Mouse (Mus musculus) olfactory bulb, adult 2 months (tissue): ENCODE results near the gene Hist1h2bn.

Source experiments
- CTCF ChIP-seq: fragments of 200-500 bp; IDR thresholded peaks from 2 replicates; pipeline ENCODE4 v1.5.1; 2012; ENCODE audit warnings: low read depth, mild to moderate bottlenecking, low read length, moderate library complexity; ENCODE audit not compliant: insufficient read depth
- POLR2A ChIP-seq: fragments of 200-500 bp; IDR thresholded peaks from 2 replicates; pipeline ENCODE4 v1.6.1; 2012; ENCODE audit warnings: mild to moderate bottlenecking, low read depth, low read length, moderate library complexity; ENCODE audit not compliant: insufficient read depth

GRCm38 (mm10) chr13:21749387-21750158 is 4.3 kb upstream of the Hist1h2bn start:
- TF ChIP-seq CTCF (no peak), POLR2A (no peak)
